Mouse (Mus musculus) lung, adult 10 weeks (tissue): ENCODE data around the gene Gm3415. TPM values are rescaled to one million over a fixed set of nuclear protein-coding genes. Genes with fewer than 3 reads are reported as not detected.

Experiments used
- polyA plus RNA-seq: library from polyadenylated mRNA; stranded (reverse); fragments of 350-450 nt; fragmentation: Illumina TruSeq; extraction: RNeasy Lipid Tissue Mini Kit (QIAGEN cat#74804); gene quantifications from one replicate; pipeline ENCODE4 v1.2.3, GENCODE M21; 2014; ENCODE audit warnings: low read depth, low replicate concordance; ENCODE audit not compliant: insufficient read depth

Gm3415 gene
- polyA plus RNA-seq = not detected

DNA sequence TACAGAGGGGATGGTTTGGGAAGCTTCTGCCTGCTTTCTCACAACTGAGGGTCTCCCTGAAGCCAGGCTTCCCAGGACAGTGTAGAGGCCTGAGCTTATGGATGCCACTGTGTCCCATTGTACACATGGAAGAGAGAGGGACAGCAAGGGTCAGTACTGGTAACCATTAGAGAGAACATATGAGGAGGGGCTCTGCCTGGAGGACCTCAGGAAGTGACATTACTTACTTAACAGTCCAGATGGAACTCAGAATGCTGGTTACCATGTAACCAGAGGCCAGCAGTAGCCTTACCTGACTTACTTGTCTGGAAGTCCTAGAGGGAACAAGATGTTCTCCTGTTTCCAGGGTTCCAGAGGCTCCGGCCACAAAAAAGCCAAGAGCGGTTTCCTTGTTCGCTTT lies at the start of gene Gm3415:
Gene Gm3415 (plus strand): TSS at position 301 of the 400 bp plus-strand sequence.

DNA sequence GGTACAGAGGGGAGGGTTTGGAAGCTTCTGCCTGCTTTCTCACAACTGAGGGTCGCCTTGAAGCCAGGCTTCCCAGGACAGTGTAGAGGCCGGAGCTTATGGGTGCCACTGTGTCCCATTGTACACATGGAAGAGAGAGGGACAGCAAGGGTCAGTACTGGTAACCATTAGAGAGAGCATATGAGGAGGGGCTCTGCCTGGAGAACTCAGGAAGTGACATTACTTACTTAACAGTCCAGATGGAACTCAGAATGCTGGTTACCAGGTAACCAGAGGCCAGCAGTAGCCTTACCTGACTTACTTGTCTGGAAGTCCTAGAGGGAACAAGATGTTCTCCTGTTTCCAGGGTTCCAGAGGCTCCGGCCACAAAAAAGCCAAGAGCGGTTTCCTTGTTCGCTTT lies 42.1 kb upstream of the Gm3415 start, which contains the start of gene Gm3402:
Gene Gm3402 (plus strand): TSS at position 301 of the 400 bp plus-strand sequence.

DNA sequence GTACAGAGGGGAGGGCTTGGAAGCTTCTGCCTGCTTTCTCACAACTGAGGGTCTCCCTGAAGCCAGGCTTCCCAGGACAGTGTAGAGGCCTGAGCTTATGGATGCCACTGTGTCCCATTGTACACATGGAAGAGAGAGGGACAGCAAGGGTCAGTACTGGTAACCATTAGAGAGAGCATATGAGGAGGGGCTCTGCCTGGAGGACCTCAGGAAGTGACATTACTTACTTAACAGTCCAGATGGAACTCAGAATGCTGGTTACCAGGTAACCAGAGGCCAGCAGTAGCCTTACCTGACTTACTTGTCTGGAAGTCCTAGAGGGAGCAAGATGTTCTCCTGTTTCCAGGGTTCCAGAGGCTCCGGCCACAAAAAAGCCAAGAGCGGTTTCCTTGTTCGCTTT lies 30.4 kb upstream of the Gm3415 start, which contains the start of gene Gm3404:
Gene Gm3404 (plus strand): TSS at position 301 of the 400 bp plus-strand sequence.

DNA sequence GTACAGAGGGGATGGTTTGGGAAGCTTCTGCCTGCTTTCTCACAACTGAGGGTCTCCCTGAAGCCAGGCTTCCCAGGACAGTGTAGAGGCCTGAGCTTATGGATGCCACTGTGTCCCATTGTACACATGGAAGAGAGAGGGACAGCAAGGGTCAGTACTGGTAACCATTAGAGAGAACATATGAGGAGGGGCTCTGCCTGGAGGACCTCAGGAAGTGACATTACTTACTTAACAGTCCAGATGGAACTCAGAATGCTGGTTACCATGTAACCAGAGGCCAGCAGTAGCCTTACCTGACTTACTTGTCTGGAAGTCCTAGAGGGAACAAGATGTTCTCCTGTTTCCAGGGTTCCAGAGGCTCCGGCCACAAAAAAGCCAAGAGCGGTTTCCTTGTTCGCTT lies 18.6 kb upstream of the Gm3415 start, which contains the start of gene Gm3409:
Gene Gm3409 (plus strand): TSS at position 301 of the 400 bp plus-strand sequence.

DNA sequence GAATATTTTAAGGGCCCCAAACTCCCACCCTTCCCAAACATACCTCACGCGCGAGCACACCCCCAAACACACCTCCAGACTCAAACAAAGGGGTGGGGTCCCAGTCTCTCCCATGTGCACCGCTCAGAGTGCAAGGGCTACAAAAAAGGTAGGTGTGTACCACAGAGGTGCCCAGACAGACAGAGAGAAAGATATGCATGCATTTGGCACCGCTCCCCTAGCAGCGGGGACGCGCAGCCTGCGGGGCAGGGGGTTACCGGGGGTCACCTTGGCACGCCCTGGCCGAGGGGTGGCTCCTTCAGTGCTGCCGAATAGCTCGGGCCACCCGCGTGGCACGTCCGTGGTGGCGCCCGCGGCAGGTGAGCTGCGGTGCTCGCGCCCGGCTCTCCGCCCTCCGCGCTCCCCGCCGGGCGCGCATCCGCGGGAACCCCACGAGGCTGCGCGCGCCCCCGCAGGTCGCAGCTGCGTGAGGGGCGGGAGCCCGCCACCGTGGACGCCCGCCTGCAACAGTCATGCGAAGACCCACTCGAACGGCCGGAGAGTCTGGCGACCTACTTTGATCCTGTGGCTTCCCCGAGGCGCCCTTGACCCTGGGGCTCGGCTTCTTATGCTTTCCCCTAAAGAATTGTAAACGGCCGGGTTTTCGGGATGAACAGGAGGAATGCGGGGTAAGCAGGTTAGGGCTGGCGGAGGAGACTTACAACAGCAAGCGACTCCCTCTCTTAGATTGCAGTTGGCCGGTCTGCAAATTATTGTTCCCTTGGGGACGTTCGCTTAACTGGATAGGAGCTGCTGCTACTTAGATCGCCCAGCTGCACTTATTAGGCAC lies 28.8 kb downstream of the Gm3415 start, which contains the start of gene Gpr12:
Gene Gpr12 (minus strand): TSS at position 762 of the 829 bp plus-strand sequence.

Other genes with a start within 250 kb of the Gm3415 start
- 3.6 TPM for gene Wasf3, start 171.2 kb upstream of the Gm3415 start, polyA plus RNA-seq
- not detected for gene Gm6408, start 74.2 kb upstream of the Gm3415 start, polyA plus RNA-seq
- gene Gm6370, start 64.8 kb upstream of the Gm3415 start, polyA plus RNA-seq = not detected
- not detected for gene 4930449I24Rik, start 53.7 kb upstream of the Gm3415 start, polyA plus RNA-seq
- not detected for gene Gm3402, start 42.0 kb upstream of the Gm3415 start, polyA plus RNA-seq
- gene Gm3404, start 30.3 kb upstream of the Gm3415 start, polyA plus RNA-seq = not detected
- gene Gm3409, start 18.5 kb upstream of the Gm3415 start, polyA plus RNA-seq = not detected
- not detected for gene Gpr12, start 29.1 kb downstream of the Gm3415 start, polyA plus RNA-seq
- 17.4 TPM for gene Usp12, start 238.9 kb downstream of the Gm3415 start, polyA plus RNA-seq